Mouse (Mus musculus) mature B cell (primary cell): ENCODE measurements around the gene Cog6.

Experiments
- in situ Hi-C: fragments of 300-500 bp; cut with MboI; formaldehyde crosslinking; loops from 2 replicates; pipeline ENCODE4 v1.14.3; 2019

Gene Cog6

GRCm38 (mm10) chr3:52963441-52963840 lies 53.6 kb downstream of the Cog6 start:
- in situ Hi-C loops: no loop called here

GRCm38 (mm10) chr3:52962391-52962790 lies 54.6 kb downstream of the Cog6 start:
- in situ Hi-C loops: no loop called here

- in situ Hi-C loops: no loop called here
Observed at GRCm38 (mm10) chr3:52961661-52962060, 55.4 kb downstream of the Cog6 start.

GRCm38 (mm10) chr3:52960951-52961350 lies 56.1 kb downstream of the Cog6 start:
- in situ Hi-C loops: no loop called here

- in situ Hi-C loops: no loop called here
Observed at GRCm38 (mm10) chr3:52958444-52959120, 58.5 kb downstream of the Cog6 start.

- in situ Hi-C loops: no loop called here
Observed at GRCm38 (mm10) chr3:52957861-52958260, 59.2 kb downstream of the Cog6 start.

- in situ Hi-C loops: no loop called here
Observed at GRCm38 (mm10) chr3:52956236-52956635, 60.8 kb downstream of the Cog6 start.

GRCm38 (mm10) chr3:52955481-52956019 lies 61.5 kb downstream of the Cog6 start:
- in situ Hi-C loops: no loop called here

- in situ Hi-C loops: no loop called here
Observed at GRCm38 (mm10) chr3:52954656-52955055, 62.4 kb downstream of the Cog6 start.

GRCm38 (mm10) chr3:52953831-52954230 lies 63.2 kb downstream of the Cog6 start:
- in situ Hi-C loops: no loop called here

- in situ Hi-C loops: no loop called here
Observed at GRCm38 (mm10) chr3:52948824-52949223, 68.2 kb downstream of the Cog6 start.

- in situ Hi-C loops: no loop called here
Observed at GRCm38 (mm10) chr3:52947444-52947843, 69.6 kb downstream of the Cog6 start.

- in situ Hi-C loops: no loop called here
Observed at GRCm38 (mm10) chr3:52940832-52941468, 76.1 kb downstream of the Cog6 start.

GRCm38 (mm10) chr3:52938398-52938797 lies 78.6 kb downstream of the Cog6 start:
- in situ Hi-C loops: no loop called here

- in situ Hi-C loops: no loop called here
Observed at GRCm38 (mm10) chr3:52937739-52938306, 79.2 kb downstream of the Cog6 start.

- in situ Hi-C loops: no loop called here
Observed at GRCm38 (mm10) chr3:52931956-52932355, 85.1 kb downstream of the Cog6 start.
